Mouse (Mus musculus) frontal cortex, postnatal 14 days (tissue): Measurements from ENCODE around the gene Gfra4.

Experiments used
- DNase-seq, 2 experiments: peaks; one replicate each; pipeline ENCODE4 v3.0.0; 2022; ENCODE audit warnings: low spot score in 2 of 2

Gene Gfra4

DNA sequence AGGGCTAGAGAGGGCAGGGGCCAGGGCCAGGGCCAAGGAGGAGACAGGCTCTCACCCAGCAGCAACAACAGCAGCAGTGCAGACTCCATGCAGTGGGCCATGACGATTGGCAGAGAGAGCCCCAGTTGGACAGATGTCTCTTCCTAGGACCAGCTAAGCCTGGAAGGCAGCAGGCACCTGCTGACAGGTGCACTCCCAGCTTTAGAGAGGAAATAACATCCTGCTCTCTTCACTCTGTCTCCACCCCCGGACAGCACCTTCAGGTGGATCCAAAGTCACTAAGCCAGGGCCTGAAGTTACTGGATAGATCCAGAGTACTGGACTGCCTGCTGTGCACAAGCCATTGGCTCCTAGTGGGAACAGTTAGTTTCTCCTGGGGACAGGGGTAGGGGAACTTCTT is at the start of gene Gfra4:
TSS of gene Gfra4 (minus strand) at position 101 of the 400 bp plus-strand sequence.
- no peak for DNase-seq

DNA sequence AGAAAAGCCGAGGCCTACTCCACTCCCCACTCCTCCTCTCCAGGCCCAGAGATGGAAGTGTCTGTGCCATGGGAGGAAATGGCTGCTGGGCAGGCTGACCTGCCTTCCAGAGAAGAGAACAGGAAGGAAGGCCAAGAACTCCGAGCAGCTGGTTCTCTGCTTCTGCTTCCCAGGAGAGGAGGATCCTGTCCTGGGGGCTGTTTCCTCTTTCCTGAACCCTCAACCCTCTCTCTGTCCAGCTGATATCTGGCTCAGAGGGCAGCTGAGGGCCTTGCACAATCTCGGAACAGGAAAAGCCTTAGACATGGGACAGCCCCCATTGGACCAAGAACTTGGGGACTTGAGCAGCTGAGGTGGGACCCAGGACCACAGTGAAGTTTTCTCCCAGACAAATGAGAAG is 48.0 kb upstream of the Gfra4 start:
- DNase-seq = no peak

DNA sequence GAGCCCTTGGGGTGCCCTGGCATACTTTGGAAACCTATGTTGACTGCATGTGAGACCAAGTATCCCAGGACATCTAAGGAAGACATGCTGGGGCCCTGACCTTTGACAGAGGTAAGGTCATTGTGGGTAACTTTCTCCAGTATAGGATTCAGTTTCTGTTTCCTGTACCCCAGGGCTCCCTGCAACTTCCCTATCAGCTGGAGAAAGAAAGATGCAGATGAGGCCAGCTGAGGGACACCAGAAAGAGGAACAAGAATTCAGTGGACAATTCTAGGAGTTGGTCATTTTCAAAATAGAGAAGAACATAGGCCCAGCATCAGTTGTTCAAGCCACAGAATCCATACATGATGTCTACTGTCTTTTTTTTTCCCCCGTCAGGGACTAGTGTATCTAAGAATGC is 46.7 kb upstream of the Gfra4 start:
- DNase-seq = no peak

DNA sequence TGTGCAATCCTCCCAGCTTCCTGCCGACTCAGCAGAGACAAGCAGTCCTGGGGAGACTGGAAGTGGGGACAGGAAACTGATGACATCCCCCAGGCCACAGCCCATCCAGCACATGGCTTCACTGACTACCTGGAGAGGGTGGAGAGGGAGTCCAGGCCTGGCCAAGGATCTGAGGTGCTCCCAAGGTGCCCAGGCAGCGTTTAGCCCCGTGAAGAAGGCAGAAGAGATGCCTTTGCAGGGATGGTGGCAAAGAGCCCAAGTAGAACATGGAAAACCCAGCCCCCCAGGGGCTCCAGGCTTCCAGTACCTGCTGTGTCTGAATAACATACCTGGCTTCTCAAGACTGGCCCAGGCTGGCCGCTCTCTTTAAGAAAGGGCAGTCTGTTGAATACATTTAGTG is 45.7 kb upstream of the Gfra4 start:
- no peak for DNase-seq

DNA sequence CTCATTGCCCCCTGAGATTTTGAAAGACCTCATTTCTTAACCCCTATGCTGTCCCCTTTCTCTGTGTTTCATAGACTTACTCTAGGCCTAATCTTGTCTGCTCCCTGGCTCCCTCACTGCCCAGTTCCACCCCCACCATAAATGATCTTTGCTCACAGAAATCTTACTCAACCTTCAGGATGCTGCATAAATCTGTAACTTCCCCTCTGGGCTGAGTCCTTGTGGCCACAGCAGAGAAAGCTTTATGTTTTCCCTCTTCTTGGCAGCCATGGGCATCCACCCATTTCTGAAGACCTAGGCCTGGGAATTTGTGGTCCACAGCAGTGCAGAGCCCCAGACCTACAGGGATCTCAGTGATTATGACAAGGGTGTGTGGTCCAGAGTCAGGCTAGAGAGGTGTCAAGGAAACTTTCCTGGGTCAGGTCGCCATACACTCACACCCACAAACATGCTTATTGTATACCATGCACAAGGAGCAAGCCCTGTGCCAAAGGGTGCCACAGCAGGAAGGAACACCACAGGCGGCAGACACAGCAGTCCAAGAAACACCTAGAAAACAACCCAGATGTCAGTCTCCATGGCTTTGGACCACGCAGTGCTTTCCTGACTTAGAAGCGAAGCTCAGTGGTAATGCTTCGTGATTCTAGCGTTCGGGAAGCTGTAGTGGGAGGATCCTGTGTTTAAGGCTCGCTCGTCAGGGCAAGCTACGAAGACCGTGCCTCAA is 43.9 kb upstream of the Gfra4 start, which contains the start of gene Siglec1:
TSS of gene Siglec1 (minus strand) at position 99 of the 724 bp plus-strand sequence.
- DNase-seq = no peak

DNA sequence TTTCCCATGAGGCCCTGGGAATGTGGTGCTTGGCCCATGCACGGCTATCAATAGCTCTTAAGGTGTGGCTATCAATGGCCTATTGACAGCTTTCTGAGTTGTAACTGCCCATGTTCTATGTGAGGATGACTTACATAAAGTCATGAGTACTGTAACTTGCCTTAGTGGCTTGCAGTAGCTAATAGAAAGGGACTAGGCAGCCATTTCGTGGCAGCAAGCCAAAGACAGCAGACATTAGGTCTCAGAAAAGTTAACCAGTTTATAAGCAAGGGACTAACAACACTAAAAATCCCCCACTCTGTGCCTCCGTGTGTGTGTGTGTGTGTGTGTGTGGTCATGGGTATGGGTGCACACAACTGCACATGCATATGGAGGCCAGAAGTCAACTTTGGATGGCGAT is 41.3 kb upstream of the Gfra4 start:
- DNase-seq = no peak

DNA sequence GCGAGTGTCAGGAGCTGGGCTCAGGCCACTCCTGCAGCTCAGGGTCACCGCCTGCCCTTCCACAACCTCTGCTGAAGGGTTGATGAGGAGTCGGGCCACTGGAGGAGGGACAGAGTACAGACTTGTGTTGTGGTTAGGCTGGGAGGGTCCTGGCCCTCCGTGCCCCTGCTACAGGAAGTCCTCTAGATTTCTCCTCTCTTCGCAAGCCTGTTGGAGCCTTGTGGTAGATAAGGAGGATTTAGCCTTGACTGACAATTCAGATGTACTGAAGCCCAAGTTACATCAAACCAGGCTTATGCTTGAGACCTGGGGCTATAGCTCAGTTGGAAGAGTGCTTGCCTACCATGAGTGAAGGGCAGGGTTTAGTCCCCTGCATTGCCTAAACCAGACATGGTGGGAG is 37.6 kb upstream of the Gfra4 start:
- no peak for DNase-seq

DNA sequence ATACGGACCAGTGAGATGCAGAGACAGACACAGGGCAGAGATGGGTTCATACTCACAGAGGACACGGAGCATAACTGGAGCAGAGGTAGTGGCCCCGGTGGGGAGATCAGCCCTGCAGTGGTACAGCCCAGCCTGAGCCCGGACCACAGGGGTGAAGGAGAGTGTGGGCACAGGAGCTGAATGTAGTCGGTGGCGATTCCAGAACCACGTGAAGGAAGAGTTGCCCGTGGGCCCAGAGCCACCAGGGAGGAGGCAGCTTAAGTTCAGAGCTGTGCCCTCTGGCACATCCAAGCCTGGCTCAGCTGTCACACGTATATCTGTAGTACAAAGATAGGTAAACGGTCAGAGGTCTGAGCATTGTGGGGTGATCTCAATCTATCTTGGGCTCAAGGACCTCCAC is 29.6 kb upstream of the Gfra4 start:
- no peak for DNase-seq

DNA sequence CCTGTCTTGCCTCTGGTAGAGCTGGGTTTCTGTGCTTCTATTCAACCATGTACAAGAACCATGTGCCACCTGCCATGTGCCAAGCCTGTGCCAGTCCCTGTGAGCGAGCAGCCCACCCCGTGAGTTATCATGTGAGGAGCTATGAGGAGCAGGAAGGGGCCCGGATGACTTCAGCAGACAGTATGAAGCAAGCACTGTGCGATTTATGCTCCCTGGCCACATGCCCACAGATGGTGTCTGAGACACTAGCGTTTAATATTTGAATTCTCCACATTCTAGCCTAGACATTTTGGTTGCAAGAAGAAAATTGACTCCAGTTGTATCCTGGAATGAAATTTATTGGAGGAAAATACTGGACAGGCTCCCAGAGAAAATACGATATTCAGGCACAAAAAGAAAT is 24.6 kb upstream of the Gfra4 start:
- DNase-seq = no peak

DNA sequence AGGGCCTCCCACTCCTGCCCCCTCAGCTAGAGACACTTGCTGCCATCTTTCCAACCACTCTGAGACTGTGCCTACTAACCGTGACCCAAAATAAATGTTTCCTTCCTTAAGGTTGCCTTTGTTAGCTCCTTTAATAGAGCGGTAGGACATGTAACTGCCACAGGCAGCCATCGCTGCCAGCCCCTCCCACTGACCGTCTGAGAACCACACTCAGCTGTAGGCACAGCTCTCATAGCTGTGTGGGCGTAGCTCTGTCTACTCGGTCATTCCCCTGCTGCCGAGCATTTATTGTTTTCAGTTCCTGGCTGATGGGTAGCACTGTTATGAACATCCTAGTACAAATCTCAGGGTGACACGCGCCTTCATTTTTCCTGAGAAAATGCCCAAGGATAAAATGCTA is 23.5 kb upstream of the Gfra4 start:
- no peak for DNase-seq

DNA sequence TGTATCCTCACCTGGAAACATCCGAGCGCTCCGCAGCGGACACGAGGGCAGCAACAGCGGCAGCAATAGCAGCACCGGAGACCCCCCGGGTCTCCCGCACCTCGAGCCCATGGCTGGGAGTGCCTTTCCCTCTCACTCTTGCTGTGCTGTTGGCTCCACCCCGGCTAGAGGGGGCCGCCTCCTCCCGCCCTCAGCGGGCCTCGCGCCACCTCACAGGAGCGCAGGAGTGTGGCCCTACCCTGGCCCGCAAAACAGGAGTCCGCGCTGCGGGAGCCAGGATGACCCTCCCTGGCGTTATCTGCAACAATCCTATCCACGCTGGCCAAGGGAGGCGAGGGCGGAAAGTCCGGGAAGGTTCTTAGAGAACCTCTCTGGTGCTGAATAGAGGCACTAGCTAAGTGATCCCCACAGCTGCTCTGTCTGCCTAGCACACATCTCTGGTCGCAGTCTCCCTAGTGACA is 20.5 kb upstream of the Gfra4 start, which contains the start of gene Adam33:
TSS of gene Adam33 (minus strand) at position 411 of the 461 bp plus-strand sequence.
- no peak for DNase-seq

DNA sequence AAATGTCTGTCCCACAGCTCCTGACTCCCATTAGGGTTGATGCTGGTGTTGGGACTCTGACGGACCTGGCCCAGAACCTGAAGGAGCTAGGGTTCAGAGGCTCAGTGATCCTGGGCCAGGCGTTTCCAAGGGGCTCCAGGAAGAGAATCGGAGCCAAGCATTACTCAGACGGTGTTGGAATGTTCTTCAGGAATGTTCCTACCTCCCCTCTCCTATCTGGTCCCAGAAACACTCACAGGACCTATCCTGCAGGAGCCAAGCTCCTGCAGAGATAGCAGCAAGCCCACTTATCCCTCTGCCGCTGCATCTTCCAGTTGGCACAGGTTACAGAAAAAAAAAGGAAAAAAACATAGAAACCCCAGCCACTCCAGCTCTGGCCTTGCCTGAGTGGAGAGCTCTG is 18.7 kb upstream of the Gfra4 start:
- DNase-seq = no peak

DNA sequence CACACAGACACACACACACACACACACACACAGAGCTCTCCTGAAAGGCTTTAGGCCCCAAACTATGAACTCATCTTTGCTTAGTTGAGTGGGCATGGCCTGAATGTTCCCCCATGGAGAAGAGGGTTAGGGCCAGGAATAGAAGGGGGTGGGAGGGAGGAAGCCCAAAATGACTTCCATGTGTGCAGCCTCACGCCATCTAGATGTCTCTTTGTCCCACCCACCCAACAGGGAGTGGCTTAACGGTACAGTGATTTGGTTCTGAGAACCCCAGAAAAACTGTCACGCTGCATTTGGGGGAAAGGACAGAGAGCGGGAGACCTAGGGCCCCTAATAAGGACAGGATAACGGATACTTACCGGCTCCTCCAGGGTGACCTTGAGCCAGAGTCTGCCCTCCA is 17.9 kb upstream of the Gfra4 start:
- no peak for DNase-seq

DNA sequence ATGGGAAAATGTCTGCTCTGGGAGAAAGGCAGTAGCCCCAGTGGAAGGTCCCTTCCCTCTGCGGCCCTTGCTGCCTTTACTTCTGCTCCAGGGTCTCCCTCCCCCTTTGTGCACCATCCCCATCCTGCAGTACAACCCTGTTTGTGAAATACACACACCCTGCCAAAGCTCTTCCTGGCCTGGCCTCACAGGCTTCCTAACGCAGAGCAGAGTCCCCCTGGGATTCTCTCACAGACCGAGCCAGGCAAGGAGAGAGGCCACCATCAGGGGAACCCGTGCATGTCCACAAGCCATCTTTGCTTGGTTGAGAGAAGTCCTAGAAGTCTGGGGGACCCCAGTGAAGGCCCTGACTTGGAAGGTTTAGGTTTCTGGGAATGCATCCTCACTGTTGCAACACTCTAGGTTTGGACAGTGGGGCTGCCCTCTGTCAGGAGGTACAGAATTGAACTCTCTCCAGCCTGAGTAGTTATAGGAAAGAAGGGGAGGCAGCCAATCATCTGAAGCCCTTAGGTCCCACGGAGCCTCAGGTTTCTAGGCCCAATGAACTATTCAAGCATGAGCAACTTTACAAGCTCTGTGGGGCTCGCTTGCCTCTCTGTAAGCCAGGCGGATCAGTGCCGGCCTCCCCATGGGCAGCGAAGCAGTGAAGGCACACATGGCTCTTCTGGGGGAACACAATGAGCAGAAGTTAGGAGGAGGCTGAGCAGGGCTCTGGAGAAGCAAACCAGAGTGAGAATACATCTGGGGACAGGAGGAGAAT is 17.1 kb upstream of the Gfra4 start:
- DNase-seq = no peak

DNA sequence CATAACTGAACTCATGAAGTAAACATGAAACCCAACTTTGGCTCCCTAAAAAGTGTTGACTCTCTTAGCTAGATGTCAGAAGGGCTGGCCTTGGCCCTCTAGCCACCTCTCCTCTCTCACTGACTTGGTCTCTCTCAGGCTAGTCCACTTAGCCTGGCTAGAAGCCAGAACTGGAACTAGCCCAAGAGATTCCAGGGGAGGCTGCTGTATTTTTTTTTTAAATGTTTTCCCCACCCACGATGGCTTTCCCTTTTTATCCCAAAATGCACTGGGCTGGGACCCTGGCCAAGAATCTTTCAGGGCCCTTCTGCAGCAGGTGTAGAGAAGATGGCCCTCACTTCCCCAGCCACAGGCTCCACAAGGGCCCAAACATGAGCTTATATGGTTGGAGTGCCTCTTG is 16.5 kb upstream of the Gfra4 start:
- DNase-seq = no peak

DNA sequence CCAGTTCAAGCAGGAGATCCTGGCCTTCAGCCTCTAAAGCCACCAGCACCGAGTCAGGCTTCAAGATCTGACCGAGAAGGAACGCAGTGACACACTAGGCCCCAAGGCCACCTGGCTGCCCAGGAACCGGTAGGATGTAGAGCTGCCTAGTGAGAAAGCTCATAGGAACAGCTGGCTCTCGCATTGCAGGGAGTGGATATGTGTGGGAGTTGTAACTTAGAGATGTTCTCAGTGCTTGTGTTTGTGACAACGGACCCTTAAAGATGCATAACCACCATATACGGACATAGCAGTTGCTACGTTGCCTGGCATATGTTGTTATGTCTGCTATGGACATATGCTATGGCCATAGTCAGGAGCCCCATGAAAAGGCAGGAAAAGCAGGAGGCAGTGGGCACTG is 15.8 kb upstream of the Gfra4 start:
- no peak for DNase-seq

DNA sequence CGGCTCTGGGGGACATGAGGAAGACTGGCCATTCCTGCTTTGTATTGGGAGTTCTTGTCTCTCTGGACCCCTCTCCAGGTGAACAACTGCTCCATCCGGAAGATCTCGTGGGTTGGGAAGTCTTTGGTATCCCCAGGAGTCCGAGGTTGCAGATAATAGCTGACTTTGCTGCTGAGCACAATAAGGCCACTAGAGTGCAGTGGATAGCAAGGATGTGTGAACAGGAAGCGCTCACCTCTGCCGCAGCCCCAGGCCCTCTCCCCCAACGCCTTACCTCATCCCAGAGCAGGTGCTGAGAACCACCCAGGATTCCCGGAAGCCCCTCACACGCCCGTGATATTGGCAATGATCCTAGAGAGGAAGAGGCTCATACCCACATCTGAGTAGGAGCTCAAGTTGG is 13.3 kb upstream of the Gfra4 start:
- DNase-seq = no peak

DNA sequence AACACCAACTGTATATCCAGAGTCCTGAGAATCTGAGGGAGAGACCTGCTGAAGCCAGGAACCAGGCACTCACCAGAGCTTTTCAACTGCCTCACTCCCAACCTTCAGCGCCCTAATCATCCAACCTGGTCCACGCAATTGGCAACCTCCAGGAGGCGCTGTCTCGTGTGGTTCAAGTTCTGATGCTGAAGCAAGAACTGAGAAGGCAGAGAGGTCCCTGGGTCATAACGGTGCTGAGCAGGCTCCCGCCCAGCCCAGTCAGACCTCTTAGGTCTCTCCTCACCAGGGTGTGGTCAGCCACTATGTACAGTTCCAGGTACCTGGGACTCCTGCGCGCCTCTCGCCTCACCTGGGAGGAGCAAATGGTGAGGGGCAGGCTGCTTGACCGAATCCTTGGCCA is 12.7 kb upstream of the Gfra4 start:
- no peak for DNase-seq

DNA sequence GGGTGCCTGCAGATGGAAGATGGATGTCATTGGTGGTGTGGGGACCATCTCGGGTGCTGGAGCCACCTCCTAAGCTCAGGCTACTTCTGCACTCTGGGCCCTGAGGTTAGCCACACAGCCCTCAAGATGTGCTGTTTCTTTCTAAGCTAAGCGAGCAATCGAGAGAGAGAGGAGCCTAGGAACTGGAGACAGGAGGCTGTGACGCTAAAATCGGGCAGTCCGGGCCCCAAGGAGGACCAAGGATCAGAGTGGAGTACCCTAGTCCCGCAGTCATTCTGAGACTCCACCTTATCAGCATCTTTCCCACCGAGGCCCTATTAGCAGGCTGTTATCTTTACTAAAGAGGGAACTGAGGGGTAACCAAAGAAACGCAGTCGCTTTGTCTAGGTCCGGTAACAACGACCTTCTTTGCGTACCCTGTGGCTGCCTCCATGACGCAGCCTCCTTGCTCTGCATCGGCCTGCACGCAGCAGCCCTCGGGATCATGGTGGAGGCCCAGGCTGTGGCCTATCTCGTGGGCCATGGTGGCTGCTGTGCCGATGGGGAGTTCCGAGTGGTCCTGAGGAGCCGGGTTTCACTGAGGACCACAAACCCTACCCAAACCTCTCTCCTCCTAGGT is 11.9 kb upstream of the Gfra4 start:
- DNase-seq = no peak

DNA sequence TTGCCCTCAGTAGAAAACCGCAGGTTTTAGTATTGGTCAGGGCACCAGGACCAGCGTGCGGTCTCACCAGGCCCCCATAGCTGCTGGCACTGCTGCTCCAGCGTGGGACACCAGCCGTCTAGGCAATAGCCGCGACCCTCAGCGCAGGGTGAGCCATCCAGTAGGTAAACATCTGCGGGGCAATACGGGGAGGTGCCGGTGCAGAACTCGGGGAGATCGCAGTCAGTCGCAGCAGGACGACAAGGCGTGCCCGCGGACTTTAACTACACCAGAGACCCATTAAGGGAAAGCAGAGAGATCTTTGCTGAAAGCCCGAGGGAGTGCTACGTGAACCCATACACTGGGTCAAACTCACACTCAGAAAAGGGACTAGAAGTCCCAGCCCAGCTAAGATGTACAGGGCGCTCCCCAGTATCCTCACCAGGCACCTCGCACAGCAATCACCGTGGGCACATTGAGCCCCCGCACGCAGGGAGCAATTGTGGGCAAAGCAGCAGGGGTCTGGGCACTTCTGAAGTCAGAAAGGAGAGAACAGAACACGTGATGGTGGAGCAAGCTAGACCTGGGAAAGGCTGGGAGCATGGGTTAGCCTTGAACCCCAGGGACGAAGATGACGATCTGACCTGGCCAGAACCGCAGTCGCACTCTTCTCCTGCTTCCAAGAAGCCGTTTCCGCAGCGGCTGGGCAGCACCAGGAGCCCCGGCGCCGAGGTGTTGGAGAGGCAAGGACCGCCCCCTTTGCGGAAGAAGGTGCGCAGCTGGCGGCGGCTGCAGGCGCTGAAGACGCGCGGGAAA is 11.2 kb upstream of the Gfra4 start:
- DNase-seq = no peak

DNA sequence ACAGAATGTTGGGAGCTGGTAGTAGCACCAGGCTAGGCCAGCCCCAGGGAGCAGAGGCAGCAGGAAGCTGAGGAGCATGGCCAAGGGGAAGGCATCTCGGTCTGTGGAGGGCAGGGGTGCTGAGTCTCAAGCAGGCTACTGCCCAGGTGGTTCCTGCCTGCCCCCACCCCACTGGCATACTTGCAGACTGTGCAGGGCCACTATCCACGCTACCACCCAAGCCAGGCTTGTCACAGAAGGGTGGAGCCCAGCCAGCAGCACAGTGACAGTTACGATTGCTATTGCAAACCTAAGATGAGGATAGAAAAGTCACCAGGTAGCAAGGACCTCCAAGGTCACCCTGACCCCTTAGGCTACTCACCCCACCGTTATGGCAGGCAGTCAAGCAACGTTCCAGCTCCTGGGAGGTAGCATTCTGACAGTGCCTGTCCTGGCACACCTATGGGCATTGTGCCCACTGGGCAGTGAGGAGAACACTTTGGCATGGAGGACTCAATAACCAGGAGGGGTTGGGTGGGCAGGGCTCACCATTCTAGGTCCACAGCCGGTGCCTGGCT is 10.1 kb upstream of the Gfra4 start:
- no peak for DNase-seq

DNA sequence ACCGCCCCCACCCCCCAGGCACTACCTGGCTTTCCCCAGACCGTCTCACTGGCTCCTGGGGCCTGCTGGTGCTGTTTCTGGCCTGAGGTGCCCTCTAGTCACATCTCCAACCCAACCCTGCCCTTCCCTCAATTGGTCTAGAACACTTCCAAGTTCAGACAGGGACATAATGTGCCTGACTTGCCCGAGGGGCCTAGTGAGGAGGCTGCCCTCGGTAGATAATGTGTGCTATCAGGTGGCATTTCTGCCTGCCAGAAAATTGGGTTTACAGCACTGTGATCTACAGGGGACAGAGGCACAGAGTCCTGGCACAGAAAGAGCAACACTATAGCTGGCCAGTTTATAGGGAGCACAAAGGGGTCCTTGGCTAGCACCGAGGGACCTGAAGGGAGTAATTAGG is 9.2 kb upstream of the Gfra4 start:
- no peak for DNase-seq
